Mouse (Mus musculus): ENCODE data around the gene Hdgfl2. TPM values are rescaled to one million over a fixed set of nuclear protein-coding genes. Genes with fewer than 3 reads are reported as not detected.
"Not testable (repeated sequence)": the region's sequence is repeated elsewhere in the genome, so short reads cannot be mapped to it uniquely, and the experiment has no call there.

Hdgfl2 gene
- polyA plus RNA-seq, 1 experiment from 2014 or later: 77.2 TPM

DNA sequence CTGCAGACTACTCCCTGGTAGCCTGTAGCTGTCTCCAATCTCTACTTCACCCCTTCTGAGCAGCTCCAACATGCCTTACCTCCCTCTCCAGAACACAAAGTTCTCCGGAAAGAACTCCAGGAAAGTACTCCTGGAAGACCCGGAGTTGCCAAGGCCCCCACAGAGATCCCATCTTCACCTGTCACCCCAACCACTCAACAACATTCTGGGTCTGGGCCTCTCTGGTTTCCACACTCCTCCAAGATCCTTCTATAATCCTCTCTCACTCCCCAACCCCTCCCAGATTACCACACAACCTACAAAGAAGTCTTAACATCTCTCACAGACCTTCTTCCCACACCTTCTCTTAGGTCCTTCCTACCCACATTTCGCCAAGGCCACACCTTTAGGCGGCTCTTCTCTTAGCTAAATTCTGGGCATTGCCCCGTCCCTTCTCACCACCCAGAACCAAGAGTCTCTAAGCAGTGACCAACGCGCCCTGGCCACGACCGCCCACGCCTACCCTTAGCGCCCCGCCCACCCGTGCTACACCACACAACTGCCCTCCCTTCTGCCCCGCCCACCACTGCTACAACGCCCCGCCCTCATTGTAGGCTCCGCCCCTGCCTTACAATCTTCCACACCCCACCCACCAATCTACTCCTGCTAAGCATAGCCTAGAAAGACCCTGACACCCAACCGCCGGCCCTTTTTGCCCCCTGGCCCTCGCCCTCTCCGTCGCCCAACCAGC lies 5.2 kb upstream of the Hdgfl2 start:
- Histone ChIP-seq H3K36me3 (ENCODE audit: control insufficient read depth, insufficient read depth, low read length) (peaks cover 24% of the 10 kb centered on the region), H3K4me1 (ENCODE audit: control insufficient read depth, insufficient read depth, low read length) (peaks cover 9% of the 10 kb centered on the region), H3K27ac (ENCODE audit: low read depth, low read length) (peak overlapping the region; percentile 98), H3K4me3 (ENCODE audit: low read depth, low read length) (peak overlapping the region; percentile 84), H3K9ac (ENCODE audit: low read depth, low read length) (peak overlapping the region; percentile 85), H3K9me3 (replicated peaks; ENCODE audit: control insufficient read depth, low read length) (no peaks in the 10 kb centered on the region), H3K4me2 (peak overlapping the region; percentile 67), H3K27me3 (ENCODE audit: control insufficient read depth, insufficient read depth, low read length) (no peaks in the 10 kb centered on the region)
- WGBS (ENCODE audit: insufficient replicate concordance): 7% methylated on average over 22 of the region's 22 CpGs
- ATAC-seq (replicated peaks; ENCODE audit: insufficient number of reproducible peaks, low FRiP score, low TSS enrichment): peak; percentile 46

GRCm38 (mm10) chr17:56074827-56075208 lies 4.6 kb upstream of the Hdgfl2 start, which contains the start of gene Ubxn6:
Gene Ubxn6, minus strand, starts transcription at chr17:56075028.
- peak within 1 kb of the TSS; percentile 98 for H3K27ac ChIP-seq (ENCODE audit: low read depth, low read length)
- H3K27me3 ChIP-seq (ENCODE audit: control insufficient read depth, insufficient read depth, low read length): no peaks in the 10 kb centered on the region
- peaks cover 18% of the 10 kb centered on the region for H3K36me3 ChIP-seq (ENCODE audit: control insufficient read depth, insufficient read depth, low read length)
- peak; percentile 50 for ATAC-seq (replicated peaks; ENCODE audit: insufficient number of reproducible peaks, low FRiP score, low TSS enrichment)
- WGBS (ENCODE audit: insufficient replicate concordance): under 1% methylated on average over 35 of the region's 35 CpGs
- H3K4me3 ChIP-seq (ENCODE audit: low read depth, low read length): peak within 1 kb of the TSS; percentile 84
- H3K4me2 ChIP-seq: peak within 1 kb of the TSS; percentile 67
- no peaks in the 10 kb centered on the region for H3K9me3 ChIP-seq (replicated peaks; ENCODE audit: control insufficient read depth, low read length)
- peak within 1 kb of the TSS; percentile 85 for H3K9ac ChIP-seq (ENCODE audit: low read depth, low read length)
- H3K4me1 ChIP-seq (ENCODE audit: control insufficient read depth, insufficient read depth, low read length): peaks cover 9% of the 10 kb centered on the region

DNA sequence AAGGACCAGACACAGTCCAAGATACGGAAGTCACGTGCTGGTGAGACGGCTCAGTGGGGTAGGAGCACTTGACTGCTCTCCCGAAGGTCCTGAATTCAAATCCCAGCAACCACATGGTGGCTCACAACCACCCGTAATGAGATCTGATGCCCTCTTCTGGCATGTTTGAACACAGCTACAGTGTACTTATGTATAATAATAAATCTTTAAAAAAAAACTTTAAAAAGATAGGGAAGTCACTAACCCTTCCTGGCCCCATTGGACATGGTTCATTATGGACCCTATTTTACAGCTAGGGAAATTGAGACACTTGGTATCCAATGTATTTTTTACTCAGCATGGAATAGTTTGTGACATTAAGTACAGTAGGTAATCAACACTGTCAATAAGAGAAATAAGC lies 1.9 kb upstream of the Hdgfl2 start:
- WGBS (ENCODE audit: insufficient replicate concordance): 81% methylated on average over 5 of the region's 5 CpGs
- ATAC-seq (replicated peaks; ENCODE audit: insufficient number of reproducible peaks, low FRiP score, low TSS enrichment): no peak
- Histone ChIP-seq H3K9me3 (replicated peaks; ENCODE audit: control insufficient read depth, low read length) (no peaks in the 10 kb centered on the region), H3K4me1 (ENCODE audit: control insufficient read depth, insufficient read depth, low read length) (peaks cover 24% of the 10 kb centered on the region), H3K9ac (ENCODE audit: low read depth, low read length) (no peak overlapping the region), H3K4me2 (no peak overlapping the region), H3K27me3 (ENCODE audit: control insufficient read depth, insufficient read depth, low read length) (no peaks in the 10 kb centered on the region), H3K27ac (ENCODE audit: low read depth, low read length) (no peak overlapping the region), H3K4me3 (ENCODE audit: low read depth, low read length) (no peak overlapping the region), H3K36me3 (ENCODE audit: control insufficient read depth, insufficient read depth, low read length) (peaks cover 4% of the 10 kb centered on the region; the same call in 1 of the 2 replicates)

- H3K27me3 ChIP-seq (ENCODE audit: control insufficient read depth, insufficient read depth, low read length); ATAC-seq (replicated peaks; ENCODE audit: insufficient number of reproducible peaks, low FRiP score, low TSS enrichment); H3K9ac ChIP-seq (ENCODE audit: low read depth, low read length); H3K9me3 ChIP-seq (replicated peaks; ENCODE audit: control insufficient read depth, low read length): not testable (repeated sequence)
- Histone ChIP-seq H3K4me2 (peak overlapping the region; percentile 55), H3K4me3 (ENCODE audit: low read depth, low read length) (peak overlapping the region; percentile 26), H3K27ac (ENCODE audit: low read depth, low read length) (peak overlapping the region; percentile 32), H3K4me1 (ENCODE audit: control insufficient read depth, insufficient read depth, low read length) (peaks cover 24% of the 10 kb centered on the region), H3K36me3 (ENCODE audit: control insufficient read depth, insufficient read depth, low read length) (peaks cover 11% of the 10 kb centered on the region; the same call in 1 of the 2 replicates)
- 62% methylated on average over 9 of the region's 9 CpGs for WGBS (ENCODE audit: insufficient replicate concordance)
These were observed 1.1 kb upstream of the Hdgfl2 start for GRCm38 (mm10) chr17:56078361-56078760.

DNA sequence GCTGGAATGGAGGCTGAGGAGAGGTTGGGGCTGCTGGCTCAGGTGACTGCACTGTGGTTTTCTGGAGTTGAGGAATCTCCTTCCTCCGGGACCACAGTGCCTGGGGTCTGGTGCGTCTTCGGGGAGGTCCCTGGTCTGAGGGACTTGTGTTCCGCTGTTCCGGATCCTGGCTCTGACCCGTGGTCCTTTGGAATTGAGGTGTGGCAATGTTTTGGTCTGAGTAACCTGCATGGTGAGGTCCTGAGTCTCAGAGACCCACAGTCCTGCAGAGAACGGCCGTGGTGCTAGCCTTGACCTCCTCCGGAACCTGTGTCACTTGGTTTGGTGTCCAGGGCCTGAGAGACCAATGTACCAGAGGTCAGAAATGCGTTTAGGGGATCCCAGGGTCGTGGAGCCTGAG lies 487 bp downstream of the Hdgfl2 start:
- Histone ChIP-seq H3K9ac (ENCODE audit: low read depth, low read length) (peak overlapping the region; percentile 79), H3K4me1 (ENCODE audit: control insufficient read depth, insufficient read depth, low read length) (peaks cover 19% of the 10 kb centered on the region)
- WGBS (ENCODE audit: insufficient replicate concordance): under 1% methylated on average over 11 of the region's 11 CpGs

DNA sequence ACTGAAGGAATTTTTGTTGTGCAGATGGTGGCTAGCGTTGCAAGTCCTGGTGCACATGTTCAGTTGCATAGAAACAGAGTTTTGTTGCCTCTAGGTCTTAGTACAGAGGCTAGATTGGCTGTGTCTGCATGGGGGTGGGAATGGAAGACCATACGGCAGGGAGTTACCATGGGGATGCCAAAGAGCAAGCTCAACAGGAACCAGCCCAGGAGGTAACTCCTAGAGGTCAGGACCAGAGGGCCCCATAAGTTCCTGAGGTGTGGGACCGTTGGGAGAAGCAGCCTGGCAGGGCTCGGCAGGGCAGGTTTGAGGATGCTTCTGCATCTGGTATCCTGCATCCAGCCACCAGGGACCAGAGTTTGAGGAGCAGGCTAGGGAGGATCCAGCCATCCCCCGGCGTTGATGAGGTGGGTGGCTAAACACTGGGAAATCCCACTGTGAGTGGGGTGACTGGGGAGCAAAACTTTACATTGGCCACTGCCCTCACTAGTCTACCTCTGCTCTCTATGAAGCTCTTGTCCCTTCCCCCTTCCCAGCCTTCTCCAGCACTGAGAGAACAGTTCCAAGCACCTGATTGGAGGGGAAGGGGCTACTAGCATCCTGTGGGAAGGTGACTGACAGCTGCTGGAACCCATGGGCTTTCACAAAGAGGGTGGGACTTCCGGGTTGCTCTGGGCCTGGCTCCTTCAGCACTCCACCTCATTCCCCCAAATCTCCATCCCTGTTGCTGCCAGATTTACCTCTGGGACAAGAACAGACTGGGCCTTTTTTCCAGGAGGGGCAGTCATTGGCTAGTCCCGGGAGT lies 1.5 kb downstream of the Hdgfl2 start:
- ATAC-seq (replicated peaks; ENCODE audit: insufficient number of reproducible peaks, low FRiP score, low TSS enrichment): no peak
- peaks cover 15% of the 10 kb centered on the region for H3K4me1 ChIP-seq (ENCODE audit: control insufficient read depth, insufficient read depth, low read length)
- 0 out of 2 replicates have a peak overlapping the region, but pooled peaks have one; percentile 8 for H3K27ac ChIP-seq (ENCODE audit: low read depth, low read length)
- no peaks in the 10 kb centered on the region for H3K9me3 ChIP-seq (replicated peaks; ENCODE audit: control insufficient read depth, low read length)
- H3K4me3 ChIP-seq (ENCODE audit: low read depth, low read length): peak overlapping the region; percentile 77
- peak overlapping the region; percentile 86 for H3K4me2 ChIP-seq
- H3K9ac ChIP-seq (ENCODE audit: low read depth, low read length): peak overlapping the region; percentile 79
- no peaks in the 10 kb centered on the region for H3K27me3 ChIP-seq (ENCODE audit: control insufficient read depth, insufficient read depth, low read length)
- peaks cover 17% of the 10 kb centered on the region for H3K36me3 ChIP-seq (ENCODE audit: control insufficient read depth, insufficient read depth, low read length)
- 13% methylated on average over 8 of the region's 8 CpGs for WGBS (ENCODE audit: insufficient replicate concordance)

More for the DNA sequence above, 487 bp downstream of the Hdgfl2 start:
- H3K4me3 ChIP-seq (ENCODE audit: low read depth, low read length): peak overlapping the region; percentile 77
- H3K4me2 ChIP-seq: peak overlapping the region; percentile 86
- H3K27ac ChIP-seq (ENCODE audit: low read depth, low read length): peak overlapping the region; percentile 46; the same call in 1 of the 2 replicates
- ATAC-seq (replicated peaks; ENCODE audit: insufficient number of reproducible peaks, low FRiP score, low TSS enrichment): no peak
- H3K36me3 ChIP-seq (ENCODE audit: control insufficient read depth, insufficient read depth, low read length): peaks cover 13% of the 10 kb centered on the region; the same call in 1 of the 2 replicates
- no peaks in the 10 kb centered on the region for H3K9me3 ChIP-seq (replicated peaks; ENCODE audit: control insufficient read depth, low read length)
- H3K27me3 ChIP-seq (ENCODE audit: control insufficient read depth, insufficient read depth, low read length): no peaks in the 10 kb centered on the region

GRCm38 (mm10) chr17:56092312-56092711 lies 12.9 kb downstream of the Hdgfl2 start:
- H3K4me1 ChIP-seq (ENCODE audit: control insufficient read depth, insufficient read depth, low read length): no peaks in the 10 kb centered on the region
- no peaks in the 10 kb centered on the region for H3K27me3 ChIP-seq (ENCODE audit: control insufficient read depth, insufficient read depth, low read length)
- ATAC-seq (replicated peaks; ENCODE audit: insufficient number of reproducible peaks, low FRiP score, low TSS enrichment): no peak
- no peak overlapping the region for H3K9ac ChIP-seq (ENCODE audit: low read depth, low read length)
- no peak overlapping the region for H3K4me3 ChIP-seq (ENCODE audit: low read depth, low read length)
- H3K27ac ChIP-seq (ENCODE audit: low read depth, low read length): no peak overlapping the region
- H3K9me3 ChIP-seq (replicated peaks; ENCODE audit: control insufficient read depth, low read length): no peaks in the 10 kb centered on the region
- 88% methylated on average over 1 of the region's 1 CpGs for WGBS (ENCODE audit: insufficient replicate concordance)
- peaks cover 33% of the 10 kb centered on the region for H3K36me3 ChIP-seq (ENCODE audit: control insufficient read depth, insufficient read depth, low read length)
- H3K4me2 ChIP-seq: no peak overlapping the region

- no peak overlapping the region for H3K4me2 ChIP-seq
- no peak overlapping the region for H3K27ac ChIP-seq (ENCODE audit: low read depth, low read length)
- H3K9me3 ChIP-seq (replicated peaks; ENCODE audit: control insufficient read depth, low read length): no peaks in the 10 kb centered on the region
- no peaks in the 10 kb centered on the region for H3K27me3 ChIP-seq (ENCODE audit: control insufficient read depth, insufficient read depth, low read length)
- 90% methylated on average over 1 of the region's 1 CpGs for WGBS (ENCODE audit: insufficient replicate concordance)
- H3K4me3 ChIP-seq (ENCODE audit: low read depth, low read length): no peak overlapping the region
- no peaks in the 10 kb centered on the region for H3K4me1 ChIP-seq (ENCODE audit: control insufficient read depth, insufficient read depth, low read length)
- no peak overlapping the region for H3K9ac ChIP-seq (ENCODE audit: low read depth, low read length)
- H3K36me3 ChIP-seq (ENCODE audit: control insufficient read depth, insufficient read depth, low read length): peaks cover 35% of the 10 kb centered on the region
- no peak for ATAC-seq (replicated peaks; ENCODE audit: insufficient number of reproducible peaks, low FRiP score, low TSS enrichment)
These were observed 13.4 kb downstream of the Hdgfl2 start for GRCm38 (mm10) chr17:56092794-56093193.
